Mouse (Mus musculus) hindlimb bud, embryonic 11.5 days (tissue): ENCODE measurements at regions not wholly inside any gene's neighbourhood (a gene's known extent, or its start where the extent isn't known, plus 50 kb on each side); places are given as distances from the start of the nearest gene placed in this dataset.

ENCODE experiments used
- DNase-seq: peaks from one replicate; pipeline ENCODE4 v3.0.0-alpha.2; 2012; ENCODE audit warnings: low read depth, low spot score; ENCODE audit errors: extremely low spot score

- DNase-seq = no peak
Measured at GRCm38 (mm10) chr13:28417431-28417928, 160.2 kb downstream of the Gm11361 start.

GRCm38 (mm10) chr13:28416887-28417286, 159.6 kb downstream of the Gm11361 start:
- DNase-seq = no peak

GRCm38 (mm10) chr13:28416231-28416630, 158.9 kb downstream of the Gm11361 start:
- DNase-seq = no peak

- DNase-seq = no peak
Measured at GRCm38 (mm10) chr13:28415769-28416168, 158.4 kb downstream of the Gm11361 start.

GRCm38 (mm10) chr13:28410324-28410723, 153.0 kb downstream of the Gm11361 start:
- DNase-seq = no peak

- no peak for DNase-seq
Measured at GRCm38 (mm10) chr13:28409609-28409902, 152.2 kb downstream of the Gm11361 start.

GRCm38 (mm10) chr13:28408868-28409608, 151.7 kb downstream of the Gm11361 start:
- no peak for DNase-seq

GRCm38 (mm10) chr13:28400459-28400858, 143.1 kb downstream of the Gm11361 start:
- DNase-seq = no peak
